Mouse (Mus musculus): ENCODE data around the gene Limk2.
A peak's percentile ranks its signal among the peaks of the same experiment; 100 is the strongest.

The Limk2 gene

DNA sequence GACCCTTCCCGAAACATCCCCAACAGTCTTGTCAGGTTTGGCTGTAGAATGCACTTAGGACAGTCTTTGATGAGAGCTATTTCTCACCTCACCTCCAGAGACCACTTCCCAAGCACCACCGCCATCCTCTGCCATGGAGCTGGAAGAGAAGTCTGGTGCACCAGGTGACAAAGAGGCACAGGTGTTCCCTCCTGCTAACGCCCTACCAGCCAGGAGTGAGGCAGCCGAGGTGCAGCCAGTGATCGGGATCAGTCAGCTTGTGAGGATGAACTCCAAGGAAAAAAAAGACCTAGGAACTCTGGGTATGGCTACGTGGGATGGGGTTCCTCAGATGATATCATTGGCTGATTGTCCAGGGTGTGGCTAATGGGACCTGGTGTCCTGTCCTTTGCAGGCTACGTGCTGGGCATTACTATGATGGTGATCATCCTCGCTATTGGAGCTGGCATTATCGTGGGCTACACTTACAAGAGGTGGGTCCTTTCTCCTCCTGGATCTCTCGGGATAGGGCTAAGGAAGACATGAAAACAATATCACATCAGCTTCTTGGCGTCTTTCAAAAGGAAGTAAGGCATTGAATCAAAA is 75.8 kb downstream of the Limk2 start:
- no peak for DNase-seq (ENCODE audit: low read depth)

DNA sequence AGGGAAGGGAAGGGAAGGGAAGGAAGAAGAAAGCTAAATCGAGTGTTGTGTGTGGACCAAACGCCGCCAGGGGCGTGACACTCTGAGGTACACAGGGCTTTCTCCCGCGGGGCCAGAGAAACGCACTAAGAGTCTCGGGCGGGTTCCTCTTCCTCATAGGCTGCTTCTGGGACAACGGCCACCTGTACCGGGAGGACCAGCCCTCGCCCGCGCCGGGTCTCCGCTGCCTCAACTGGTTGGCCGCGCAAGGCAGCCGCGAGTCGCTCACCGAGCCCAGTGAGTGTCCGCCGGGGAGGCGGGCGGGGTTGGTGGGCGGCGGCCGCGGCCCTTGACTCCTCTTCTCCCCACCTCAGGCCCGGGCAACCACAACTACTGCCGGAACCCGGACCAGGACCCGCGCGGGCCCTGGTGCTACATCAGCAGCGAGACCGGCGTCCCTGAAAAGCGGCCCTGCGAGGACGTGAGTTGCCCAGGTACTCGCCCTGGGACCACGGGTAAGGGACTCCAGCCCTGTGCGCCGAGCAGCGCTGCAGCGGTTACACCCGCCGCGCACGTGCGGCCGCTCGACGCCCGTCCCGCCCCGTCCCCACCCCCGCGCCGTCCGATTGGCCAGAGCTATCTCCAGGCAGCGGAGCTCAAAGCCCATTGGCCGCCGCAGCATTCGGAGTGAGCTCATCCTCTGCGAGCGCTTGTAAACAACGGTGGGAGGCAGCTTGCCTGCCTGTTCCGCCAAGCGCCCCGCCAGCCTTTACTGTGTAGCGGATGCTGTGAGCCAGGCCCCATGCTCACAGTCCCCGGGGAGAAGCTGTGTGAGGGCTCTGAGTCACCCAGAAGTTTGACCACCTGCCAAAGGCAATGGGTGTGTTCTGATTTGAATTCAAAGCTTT is 77.0 kb downstream of the Limk2 start:
- DNase-seq (ENCODE audit: low read depth), result peak; percentile 99

GRCm38 (mm10) chr11:3330991-3331750 is 77.8 kb downstream of the Limk2 start:
- peak; percentile 40 for DNase-seq (ENCODE audit: low read depth)

DNA sequence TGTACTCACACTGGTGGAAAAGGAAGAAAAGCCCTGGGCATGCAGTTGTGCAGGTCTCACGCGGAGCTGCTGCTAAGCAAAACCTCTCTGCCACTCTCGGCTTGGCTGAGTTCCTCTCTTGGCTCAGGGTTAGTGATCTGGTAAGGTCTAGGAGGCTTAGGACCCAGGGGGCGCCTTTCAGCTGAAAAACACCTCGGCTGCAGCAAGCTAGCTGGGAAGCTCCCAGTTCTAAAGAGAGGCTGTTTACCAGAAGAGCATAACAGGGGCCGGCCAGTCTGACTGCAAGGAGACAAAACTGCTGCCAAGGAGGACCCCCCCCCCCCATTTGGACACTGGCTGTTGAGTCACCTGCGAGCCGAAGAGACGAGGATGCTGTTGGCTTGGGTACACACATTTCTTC is 78.4 kb downstream of the Limk2 start:
- DNase-seq (ENCODE audit: low read depth), result peak; percentile 96

- peak; percentile 79 for DNase-seq (ENCODE audit: low read depth)
Measured at GRCm38 (mm10) chr11:3329891-3330451, 79.0 kb downstream of the Limk2 start, which contains the start of gene Pik3ip1. Pik3ip1 (plus strand) TSS chr11:3330401.

- DNase-seq (ENCODE audit: low read depth), result no peak
Measured at GRCm38 (mm10) chr11:3328806-3329775, 79.9 kb downstream of the Limk2 start.

DNA sequence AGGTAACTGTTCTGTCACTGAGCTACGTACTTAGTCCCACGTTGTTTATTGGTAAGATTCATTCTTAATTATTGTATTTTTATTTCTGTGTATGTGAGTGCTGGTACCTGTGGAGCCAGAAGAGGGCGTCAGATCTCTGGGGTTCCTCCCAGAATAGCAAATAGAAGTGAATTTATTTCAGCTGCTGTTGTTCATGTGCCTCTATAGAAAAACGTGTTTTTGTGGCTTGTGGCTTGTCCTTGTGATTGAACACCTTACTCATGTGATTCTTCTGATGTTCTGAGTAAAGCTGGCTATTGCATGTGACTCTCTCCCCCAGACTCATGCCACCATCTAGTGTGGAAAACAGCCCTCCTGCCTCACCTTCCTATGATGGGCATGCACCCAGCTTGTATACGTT is 80.7 kb downstream of the Limk2 start:
- no peak for DNase-seq (ENCODE audit: low read depth)

GRCm38 (mm10) chr11:3318286-3318685 is 90.7 kb downstream of the Limk2 start:
- peak; percentile 71 for DNase-seq (ENCODE audit: low read depth)

DNA sequence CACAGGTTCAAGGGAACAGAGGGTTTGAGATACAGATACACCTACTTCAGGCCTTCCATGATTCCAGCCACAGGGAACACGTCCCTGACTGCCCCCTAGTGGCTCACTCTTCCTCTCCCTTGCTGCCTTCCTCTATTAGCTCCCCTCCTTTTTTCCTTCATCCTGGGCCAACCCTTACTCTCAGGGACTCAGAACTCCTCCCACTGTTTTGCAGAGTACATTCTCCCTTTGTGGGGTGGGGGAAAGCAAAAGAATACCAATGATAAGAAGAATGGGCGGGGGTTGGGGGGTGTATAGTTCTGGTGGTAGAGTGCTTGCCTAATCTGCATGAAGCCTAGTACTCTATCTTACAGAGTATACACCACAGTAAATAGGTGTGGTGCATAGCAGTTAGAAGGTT is 94.8 kb downstream of the Limk2 start:
- DNase-seq (ENCODE audit: low read depth), result peak; percentile 86

GRCm38 (mm10) chr11:3313294-3313693 is 95.7 kb downstream of the Limk2 start:
- no peak for DNase-seq (ENCODE audit: low read depth)

GRCm38 (mm10) chr11:3311586-3312347 is 97.2 kb downstream of the Limk2 start:
- DNase-seq (ENCODE audit: low read depth), result no peak

DNA sequence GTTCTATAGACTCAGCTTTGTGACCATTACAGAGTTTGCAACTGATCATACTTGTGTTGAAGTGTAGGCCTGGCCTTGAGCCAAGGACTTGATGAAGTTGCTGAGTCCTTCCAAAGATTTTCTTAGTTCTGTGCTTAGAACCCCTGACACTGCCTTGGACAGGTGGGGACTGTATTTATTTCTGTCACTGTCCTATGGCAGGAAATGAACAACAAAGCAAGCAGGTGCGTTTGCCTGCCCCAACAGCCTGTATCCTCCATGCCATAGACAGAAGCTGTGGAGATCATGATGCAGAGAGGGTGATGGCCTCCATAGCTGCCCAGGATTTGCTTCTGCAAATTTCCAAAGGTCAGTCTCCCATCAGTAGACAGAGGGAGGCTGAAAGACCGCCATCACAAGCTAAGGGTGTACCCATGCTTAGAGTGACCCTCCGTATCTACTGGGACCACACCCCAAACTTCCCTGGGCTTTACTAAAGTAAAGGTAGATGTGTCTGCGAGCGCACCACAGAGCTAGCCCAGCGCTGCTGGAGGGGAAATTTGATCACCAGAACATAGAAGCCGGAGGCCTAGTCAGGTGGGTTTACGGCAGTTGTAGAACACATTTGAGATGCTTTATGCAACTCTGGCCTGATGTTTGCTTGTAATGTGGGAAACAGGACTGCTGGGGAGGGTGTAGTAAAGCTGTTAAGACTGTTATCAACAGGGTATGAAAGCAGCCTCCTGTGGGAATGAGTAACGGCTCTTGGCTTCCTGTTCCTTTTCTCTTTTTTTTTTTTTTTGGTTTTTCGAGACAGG is 98.0 kb downstream of the Limk2 start:
- peak; percentile 37 for DNase-seq (ENCODE audit: low read depth)

GRCm38 (mm10) chr11:3309884-3310283 is 99.1 kb downstream of the Limk2 start:
- DNase-seq (ENCODE audit: low read depth), result no peak

DNA sequence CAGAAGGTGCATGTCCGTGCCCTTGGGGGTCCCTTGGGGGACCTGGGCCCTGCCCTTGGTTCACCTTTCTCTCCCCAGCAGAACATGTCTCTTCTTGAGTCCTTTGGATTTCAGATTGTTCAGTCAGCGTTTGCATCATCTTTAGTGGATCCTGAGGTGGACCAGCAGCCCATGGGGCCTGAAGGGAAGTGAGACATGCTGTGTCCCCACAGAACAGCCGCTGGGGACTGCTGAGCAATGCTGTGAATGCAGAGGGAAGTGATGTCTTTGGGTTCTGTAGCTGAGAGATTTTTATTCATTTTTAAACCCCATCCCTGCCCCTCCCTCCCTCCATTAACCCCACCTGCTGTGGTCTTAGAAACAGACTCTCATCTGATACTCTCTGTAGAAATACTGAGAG is 101.1 kb downstream of the Limk2 start:
- no peak for DNase-seq (ENCODE audit: low read depth)

- DNase-seq (ENCODE audit: low read depth), result no peak
Measured at GRCm38 (mm10) chr11:3305821-3306220, 103.2 kb downstream of the Limk2 start.

DNA sequence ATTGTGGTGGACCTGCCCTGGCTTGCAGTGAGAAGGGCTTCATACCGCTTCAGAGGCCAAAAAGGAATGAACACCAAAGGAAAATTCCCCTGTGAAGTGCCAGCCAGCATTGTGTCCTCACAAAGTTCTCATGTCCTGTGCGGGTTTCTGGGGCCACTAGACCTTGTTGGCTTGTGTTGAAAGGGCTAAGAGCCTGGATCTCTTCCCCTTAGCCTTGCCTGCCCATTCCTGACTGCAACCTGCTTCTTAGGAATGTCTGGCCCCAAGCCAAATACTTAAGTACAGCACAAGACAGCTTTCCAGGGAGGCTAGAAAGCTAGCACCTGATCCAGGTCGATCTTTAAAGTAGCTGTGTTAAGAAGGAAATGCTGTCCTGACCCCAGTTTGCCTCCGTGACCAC is 106.2 kb downstream of the Limk2 start:
- no peak for DNase-seq (ENCODE audit: low read depth)

- no peak for DNase-seq (ENCODE audit: low read depth)
Measured at GRCm38 (mm10) chr11:3302385-3302784, 106.6 kb downstream of the Limk2 start.

DNA sequence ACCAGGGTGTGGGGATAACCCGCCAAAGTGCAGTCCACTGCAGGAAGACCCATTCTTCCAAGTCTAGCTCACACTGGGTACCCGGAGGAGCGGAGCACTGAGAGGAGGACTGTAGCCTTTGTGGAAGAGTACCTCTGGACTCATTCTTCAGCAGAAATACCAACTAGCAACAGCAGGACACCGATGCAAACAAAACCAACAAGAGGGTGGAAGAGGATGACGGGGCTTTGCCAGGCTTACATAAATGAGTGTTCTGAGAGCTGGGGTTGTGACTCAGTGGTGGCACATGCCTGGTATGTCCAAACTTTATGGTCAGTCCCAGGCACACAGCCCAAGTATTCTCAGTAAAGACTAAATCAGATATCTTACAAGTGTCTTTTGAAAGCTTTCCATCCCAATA is 107.9 kb downstream of the Limk2 start:
- peak; percentile 62 for DNase-seq (ENCODE audit: low read depth)

- no peak for DNase-seq (ENCODE audit: low read depth)
Measured at GRCm38 (mm10) chr11:3298813-3299185, 110.2 kb downstream of the Limk2 start.
